Comparison of ENCODE assay signal across 51 mouse cellular contexts in genomic region chr5:108988924-108989323, GRCm38 (mm10). TPM values are rescaled to one million over a fixed set of nuclear protein-coding genes. Genes with fewer than 3 reads are reported as not detected.
"Had no signal": no experiment of that assay in that cellular context is flagged by ENCODE, and none has a peak within 500 bp of the region (broad histone marks: within the 10 kb centered on the region; RNA-seq: fewer than 3 reads in every experiment).

No protein-coding gene starts in this region.

- H3K27ac ChIP-seq: heart, embryonic 10.5 days; heart, embryonic 13.5 days; heart, embryonic 15.5 days; hindbrain, embryonic 10.5 days; hindbrain, embryonic 12.5 days; hindbrain, embryonic 13.5 days; hindbrain, embryonic 14.5 days; hindbrain, embryonic 15.5 days; hindbrain, postnatal 0 days; intestine, embryonic 15.5 days; kidney, embryonic 15.5 days; kidney, postnatal 0 days; layer of hippocampus, adult 2 months; left cerebral cortex, adult 2 months had no signal

- H3K4me3 ChIP-seq: heart, embryonic 10.5 days; heart, embryonic 12.5 days; heart, embryonic 13.5 days; heart, embryonic 15.5 days; hindbrain, embryonic 10.5 days; hindbrain, embryonic 12.5 days; hindbrain, embryonic 13.5 days; hindbrain, embryonic 15.5 days; intestine, embryonic 15.5 days; kidney, embryonic 15.5 days; layer of hippocampus, adult 2 months; left cerebral cortex, adult 2 months had no signal

- H3K4me1 ChIP-seq: heart, embryonic 10.5 days; heart, embryonic 12.5 days; heart, embryonic 13.5 days; heart, embryonic 15.5 days; hindbrain, embryonic 10.5 days; hindbrain, embryonic 12.5 days; hindbrain, embryonic 13.5 days; hindbrain, embryonic 15.5 days; intestine, embryonic 15.5 days; kidney, embryonic 15.5 days had no signal

- H3K9ac ChIP-seq: heart, embryonic 12.5 days; heart, embryonic 13.5 days; heart, embryonic 15.5 days; hindbrain, embryonic 12.5 days; hindbrain, embryonic 13.5 days; hindbrain, embryonic 14.5 days; hindbrain, embryonic 15.5 days; intestine, embryonic 15.5 days; kidney, embryonic 15.5 days had no signal

- H3K27me3 ChIP-seq: heart, embryonic 12.5 days; heart, embryonic 13.5 days; heart, embryonic 15.5 days; hindbrain, embryonic 12.5 days; hindbrain, embryonic 13.5 days; hindbrain, embryonic 15.5 days; intestine, embryonic 15.5 days; kidney, embryonic 15.5 days had no signal

- H3K36me3 ChIP-seq: heart, embryonic 10.5 days; heart, embryonic 12.5 days; heart, embryonic 13.5 days; heart, embryonic 15.5 days; hindbrain, embryonic 10.5 days; hindbrain, embryonic 12.5 days; hindbrain, embryonic 13.5 days; hindbrain, embryonic 15.5 days; intestine, embryonic 15.5 days; kidney, embryonic 15.5 days had no signal

- H3K4me2 ChIP-seq: heart, embryonic 11.5 days; heart, embryonic 12.5 days; heart, embryonic 13.5 days; heart, embryonic 15.5 days; hindbrain, embryonic 12.5 days; hindbrain, embryonic 13.5 days; hindbrain, embryonic 14.5 days; hindbrain, embryonic 15.5 days; intestine, embryonic 15.5 days; kidney, embryonic 15.5 days had no signal

- ATAC-seq: hindbrain, embryonic 16.5 days; hindbrain, postnatal 0 days; inflammation-experienced regulatory T-cells, adult 6 months; intestine, embryonic 15.5 days; intestine, embryonic 16.5 days; intestine, postnatal 0 days had no signal

- DNase-seq: heart, postnatal 10 days; heart, postnatal 14 days; heart, postnatal 36 days; heart, postnatal 4 days; kidney, adult 11 months; kidney, adult 18-20 months; kidney, adult 2 months; kidney, adult 8-10 months; kidney, adult 9 months; kidney, postnatal 10 days; kidney, postnatal 14 days; kidney, postnatal 25 days; kidney, postnatal 36 days; kidney, postnatal 4 days; layer of hippocampus, adult 9-11 months; layer of hippocampus, postnatal 36 days had no signal

RNA-seq across cellular contexts. Expression of gene Vmn2r10, which starts 17.4 kb away (rescaled TPM):
- total RNA-seq: heart, postnatal 10 days; heart, postnatal 14 days; heart, postnatal 36 days; heart, postnatal 4 days; hematopoietic stem cell, adult 5-6 weeks; hindbrain, postnatal 0 days; layer of hippocampus, adult 18-20 months; layer of hippocampus, adult 2 months; layer of hippocampus, adult 8-10 months; layer of hippocampus, postnatal 10 days; layer of hippocampus, postnatal 25 days; layer of hippocampus, postnatal 36 days; left cerebral cortex, adult 18-20 months; left cerebral cortex, adult 2 months; left cerebral cortex, adult 8-10 months had no signal
- polyA plus RNA-seq: heart, embryonic 10.5 days; heart, embryonic 11.5 days; heart, embryonic 12.5 days; heart, embryonic 13.5 days; heart, embryonic 14.5 days; heart, embryonic 15.5 days; heart, embryonic 16.5 days; heart, postnatal 0 days; hindbrain, embryonic 10.5 days; hindbrain, embryonic 11.5 days; hindbrain, embryonic 12.5 days; hindbrain, embryonic 13.5 days; hindbrain, embryonic 14.5 days; hindbrain, embryonic 15.5 days; hindbrain, embryonic 16.5 days; hindbrain, postnatal 0 days; inflammation-experienced regulatory T-cells, adult 6 months; intestine, embryonic 14.5 days; intestine, embryonic 15.5 days; intestine, embryonic 16.5 days; intestine, postnatal 0 days; kidney, adult 2 months; kidney, embryonic 14.5 days; kidney, embryonic 15.5 days; kidney, embryonic 16.5 days; kidney, postnatal 0 days; large intestine, adult 2 months had no signal
